Mouse (Mus musculus) C2C12 (cell line): ENCODE results near the gene Gm29427. TPM values are rescaled to one million over a fixed set of nuclear protein-coding genes. Genes with fewer than 3 reads are reported as not detected.
"Not testable (repeated sequence)": the region's sequence is repeated elsewhere in the genome, so short reads cannot be mapped to it uniquely, and the experiment has no call there.

Experiments used
- H3K27me3 ChIP-seq: one replicate; pipeline ENCODE4 v1.6.1; 2011; ENCODE audit not compliant: control insufficient read depth, insufficient read depth, insufficient read length
- H3K36me3 ChIP-seq: one replicate; pipeline ENCODE4 v1.6.1; 2011; ENCODE audit not compliant: control insufficient read depth, insufficient read depth
- H3K4me3 ChIP-seq: one replicate; pipeline ENCODE4 v1.5.1; 2011; ENCODE audit warnings: mild to moderate bottlenecking, control low read depth; ENCODE audit not compliant: poor library complexity, insufficient read depth, severe bottlenecking
- H3K79me2 ChIP-seq: one replicate; pipeline ENCODE4 v1.6.1; 2011; ENCODE audit not compliant: control insufficient read depth, insufficient read depth
- H3K79me3 ChIP-seq: one replicate; pipeline ENCODE4 v1.6.1; 2011; ENCODE audit warnings: low read depth, control low read depth
- H3ac ChIP-seq: one replicate; pipeline ENCODE3; 2011; ENCODE audit warnings: low read depth; ENCODE audit not compliant: control insufficient read depth, insufficient read length
- CEBPB ChIP-seq: IDR thresholded peaks from one replicate; pipeline ENCODE4 v1.6.1; 2011; ENCODE audit warnings: low read depth, mild to moderate bottlenecking, control low read depth, moderate library complexity
- CTCF ChIP-seq: IDR thresholded peaks from one replicate; pipeline ENCODE4 v1.5.1; 2011; ENCODE audit not compliant: control insufficient read depth, insufficient read depth, insufficient read length
- FOSL1 ChIP-seq: IDR thresholded peaks from one replicate; pipeline ENCODE4 v1.8.0; 2011; ENCODE audit warnings: mild to moderate bottlenecking, low read length; ENCODE audit not compliant: poor library complexity, insufficient read depth, severe bottlenecking
- MAX ChIP-seq: IDR thresholded peaks from one replicate; pipeline ENCODE4 v1.6.1; 2011; ENCODE audit warnings: mild to moderate bottlenecking, control low read depth
- MYOD1 ChIP-seq: IDR thresholded peaks from one replicate; pipeline ENCODE4 v1.6.1; 2011; ENCODE audit warnings: low read depth; ENCODE audit not compliant: control insufficient read depth, insufficient read length
- MYOG ChIP-seq: IDR thresholded peaks from one replicate; pipeline ENCODE4 v1.6.1; 2011; ENCODE audit not compliant: control insufficient read depth, insufficient read length; ENCODE audit errors: extremely low read depth
- USF1 ChIP-seq: IDR thresholded peaks from one replicate; pipeline ENCODE4 v1.6.1; 2011; ENCODE audit warnings: low read depth, mild to moderate bottlenecking, control low read depth, moderate library complexity
- polyA plus RNA-seq: library from polyadenylated mRNA; unstranded; fragments of >200 nt; fragmentation: generic; extraction: Trizol; gene quantifications from one replicate; pipeline ENCODE4 v1.2.1, GENCODE M21; 2012; ENCODE audit warnings: missing spikeins

Gene Gm29427
- polyA plus RNA-seq, 1 experiment, result not detected

GRCm38 (mm10) chr1:130699937-130700633 lies 15.5 kb downstream of the Gm29427 start:
- Histone ChIP-seq H3K27me3 (no peaks in the 10 kb centered on the region), H3K4me3 (no peak overlapping the region), H3K79me2 (no peaks in the 10 kb centered on the region), H3K36me3 (peaks cover 52% of the 10 kb centered on the region), H3ac (no peak overlapping the region), H3K79me3 (no peaks in the 10 kb centered on the region)
- TF ChIP-seq USF1 (no peak), MYOG (no peak), FOSL1 (no peak), CEBPB (no peak), MAX (no peak), CTCF (no peak), MYOD1 (no peak)

GRCm38 (mm10) chr1:130698601-130699000 lies 17.0 kb downstream of the Gm29427 start:
- H3K27me3 ChIP-seq, result no peaks in the 10 kb centered on the region
- H3K79me2 ChIP-seq, result no peaks in the 10 kb centered on the region
- no peak overlapping the region for H3K4me3 ChIP-seq
- peaks cover 45% of the 10 kb centered on the region for H3K36me3 ChIP-seq
- H3ac ChIP-seq, result no peak overlapping the region
- no peaks in the 10 kb centered on the region for H3K79me3 ChIP-seq
- no peak for TF ChIP-seq MAX

GRCm38 (mm10) chr1:130683905-130684304 lies 31.7 kb downstream of the Gm29427 start:
- Histone ChIP-seq H3K79me3 (no peaks in the 10 kb centered on the region), H3K36me3 (no peaks in the 10 kb centered on the region), H3K27me3 (no peaks in the 10 kb centered on the region), H3ac (no peak overlapping the region), H3K4me3 (no peak overlapping the region), H3K79me2 (no peaks in the 10 kb centered on the region)
- TF ChIP-seq MAX (no peak), MYOG (no peak), MYOD1 (no peak), CTCF (no peak), FOSL1 (no peak), CEBPB (no peak), USF1 (no peak)

GRCm38 (mm10) chr1:130681656-130682413 lies 33.8 kb downstream of the Gm29427 start:
- no peaks in the 10 kb centered on the region for H3K27me3 ChIP-seq
- TF ChIP-seq USF1, result no peak
- TF ChIP-seq MYOD1, result no peak
- TF ChIP-seq FOSL1, result no peak
- no peak for TF ChIP-seq CTCF
- TF ChIP-seq MAX, result no peak
- TF ChIP-seq MYOG, result no peak
- TF ChIP-seq CEBPB, result no peak
- H3K36me3 ChIP-seq, result no peaks in the 10 kb centered on the region
- no peaks in the 10 kb centered on the region for H3K79me3 ChIP-seq
- no peak overlapping the region for H3K4me3 ChIP-seq
- no peak overlapping the region for H3ac ChIP-seq
- no peaks in the 10 kb centered on the region for H3K79me2 ChIP-seq

- no peak overlapping the region for H3ac ChIP-seq
- H3K27me3 ChIP-seq, result no peaks in the 10 kb centered on the region
- TF ChIP-seq CTCF (no peak), FOSL1 (no peak), CEBPB (no peak), MYOG (no peak), USF1 (no peak), MYOD1 (no peak), MAX (no peak)
- H3K4me3 ChIP-seq, result no peak overlapping the region
- no peaks in the 10 kb centered on the region for H3K79me3 ChIP-seq
- no peaks in the 10 kb centered on the region for H3K36me3 ChIP-seq
- no peaks in the 10 kb centered on the region for H3K79me2 ChIP-seq
Measured at GRCm38 (mm10) chr1:130681075-130681474, 34.5 kb downstream of the Gm29427 start.

GRCm38 (mm10) chr1:130678551-130678950 lies 37.0 kb downstream of the Gm29427 start:
- Histone ChIP-seq H3K36me3 (no peaks in the 10 kb centered on the region), H3K4me3 (no peak overlapping the region), H3K79me3 (no peaks in the 10 kb centered on the region), H3K27me3 (no peaks in the 10 kb centered on the region), H3K79me2 (no peaks in the 10 kb centered on the region), H3ac (no peak overlapping the region)
- no peak for TF ChIP-seq MYOG
- TF ChIP-seq MYOD1, result no peak
- no peak for TF ChIP-seq CTCF

- H3K36me3 ChIP-seq, H3K79me2 ChIP-seq, H3K27me3 ChIP-seq, H3K4me3 ChIP-seq, H3K79me3 ChIP-seq, H3ac ChIP-seq: not testable (repeated sequence)
Measured at GRCm38 (mm10) chr1:130663576-130663975, 52.0 kb downstream of the Gm29427 start.
